Mouse (Mus musculus) liver, adult 2 months (tissue): ENCODE data around the gene Tnfsf8. TPM values are rescaled to one million over a fixed set of nuclear protein-coding genes. Genes with fewer than 3 reads are reported as not detected.

Experiments used
- DNase-seq: peaks from one replicate; pipeline ENCODE4 v3.0.0-alpha.2; 2011; ENCODE audit warnings: low read depth, low spot score; ENCODE audit errors: extremely low read depth
- H3K27ac ChIP-seq: fragments of 200-500 bp; replicated peaks from 2 replicates; pipeline ENCODE4 v1.5.1; 2012; ENCODE audit warnings: low read depth, mild to moderate bottlenecking, control low read depth, inconsistent platforms, low read length; ENCODE audit not compliant: insufficient read depth
- H3K27me3 ChIP-seq: fragments of 200-500 bp; 2 replicates; pipeline ENCODE4 v1.6.1; 2012; ENCODE audit warnings: mild to moderate bottlenecking, moderate library complexity, low read length, inconsistent platforms; ENCODE audit not compliant: control insufficient read depth, insufficient read depth
- H3K36me3 ChIP-seq: fragments of 200-500 bp; 2 replicates; pipeline ENCODE4 v1.6.1; 2012; ENCODE audit warnings: low read length, inconsistent platforms; ENCODE audit not compliant: control insufficient read depth, insufficient read depth
- H3K4me1 ChIP-seq: fragments of 200-500 bp; 2 replicates; pipeline ENCODE4 v1.6.1; 2011; ENCODE audit warnings: low read length; ENCODE audit not compliant: control insufficient read depth, insufficient read depth
- H3K4me3 ChIP-seq: fragments of 200-500 bp; 2 replicates; pipeline ENCODE4 v1.5.1; 2011; ENCODE audit warnings: low read depth, mild to moderate bottlenecking, control low read depth, low read length, moderate library complexity; ENCODE audit not compliant: insufficient read depth
- H3K79me2 ChIP-seq: fragments of 200-500 bp; 2 replicates; pipeline ENCODE4 v1.6.1; 2012; ENCODE audit warnings: inconsistent platforms, mild to moderate bottlenecking, low read length, moderate library complexity; ENCODE audit not compliant: control insufficient read depth, insufficient read depth
- H3K9ac ChIP-seq: fragments of 200-500 bp; 2 replicates; pipeline ENCODE4 v1.6.1; 2012; ENCODE audit warnings: low read depth, mild to moderate bottlenecking, control low read depth, inconsistent platforms, low read length
- CTCF ChIP-seq: fragments of 200-500 bp; IDR thresholded peaks from 2 replicates; pipeline ENCODE4 v1.5.1; 2011; ENCODE audit warnings: low read depth, low read length, control low read depth
- POLR2A ChIP-seq: fragments of 200-500 bp; IDR thresholded peaks from 2 replicates; pipeline ENCODE4 v1.6.1; 2011; ENCODE audit warnings: low read length, control low read depth; ENCODE audit not compliant: insufficient read depth; ENCODE audit errors: extremely low read depth
- WGBS: fragments of 180-500 bp; shearing (Covaris S2); methylation state at CpG from one replicate; pipeline ENCODE4 v1.1.7; 2018; 5-methylcytosine and 5-hydroxymethylcytosine counted together
- polyA plus RNA-seq: library from polyadenylated mRNA; depleted of rRNA; stranded (reverse); fragments of >200 nt; gene quantifications from 2 replicates; pipeline ENCODE4 v1.2.3, GENCODE M21; 2012
- total RNA-seq: library from RNA; depleted of rRNA; stranded (reverse); fragments of >200 nt; gene quantifications from 2 replicates; pipeline ENCODE4 v1.2.3, GENCODE M21; 2014

Gene Tnfsf8
- total and polyA plus RNA-seq, 2 experiments: 0.02 to 0.09 TPM

- TF ChIP-seq CTCF: no peak
- TF ChIP-seq POLR2A: no peak
- Histone ChIP-seq H3K4me1 (no peaks in the 10 kb centered on the region), H3K27me3 (no peaks in the 10 kb centered on the region), H3K27ac (no peak overlapping the region), H3K36me3 (no peaks in the 10 kb centered on the region), H3K9ac (no peak overlapping the region), H3K4me3 (no peak overlapping the region), H3K79me2 (no peaks in the 10 kb centered on the region)
- WGBS: 74% methylated on average over 2 of the region's 2 CpGs
- no peak for DNase-seq
Measured at GRCm38 (mm10) chr4:63850082-63850481, 11.1 kb downstream of the Tnfsf8 start.

- H3K27ac ChIP-seq: no peak overlapping the region
Measured at GRCm38 (mm10) chr4:63846881-63847597, 14.1 kb downstream of the Tnfsf8 start.

GRCm38 (mm10) chr4:63845760-63846159 is 15.4 kb downstream of the Tnfsf8 start:
- Histone ChIP-seq H3K27ac (no peak overlapping the region), H3K9ac (no peak overlapping the region), H3K27me3 (no peaks in the 10 kb centered on the region), H3K4me1 (no peaks in the 10 kb centered on the region), H3K36me3 (no peaks in the 10 kb centered on the region), H3K79me2 (no peaks in the 10 kb centered on the region), H3K4me3 (no peak overlapping the region)
- TF ChIP-seq CTCF (no peak), POLR2A (no peak)
- WGBS: 62% methylated on average over 2 of the region's 2 CpGs
- no peak for DNase-seq

More at GRCm38 (mm10) chr4:63846881-63847597, 14.1 kb downstream of the Tnfsf8 start:
- no peaks in the 10 kb centered on the region for H3K79me2 ChIP-seq
- TF ChIP-seq CTCF (no peak), POLR2A (no peak)
- no peaks in the 10 kb centered on the region for H3K27me3 ChIP-seq
- no peaks in the 10 kb centered on the region for H3K4me1 ChIP-seq
- DNase-seq: no peak
- H3K36me3 ChIP-seq: no peaks in the 10 kb centered on the region
- H3K9ac ChIP-seq: no peak overlapping the region
- 69% methylated on average over 3 of the region's 3 CpGs for WGBS
- H3K4me3 ChIP-seq: no peak overlapping the region

- Histone ChIP-seq H3K79me2 (no peaks in the 10 kb centered on the region), H3K9ac (no peak overlapping the region), H3K36me3 (no peaks in the 10 kb centered on the region), H3K4me1 (no peaks in the 10 kb centered on the region), H3K4me3 (no peak overlapping the region), H3K27me3 (no peaks in the 10 kb centered on the region), H3K27ac (no peak overlapping the region)
- DNase-seq: peak; percentile 20
- 24% methylated on average over 6 of the region's 6 CpGs for WGBS
- no peak for TF ChIP-seq POLR2A
- peak; percentile 44 for TF ChIP-seq CTCF
Measured at GRCm38 (mm10) chr4:63843924-63844323, 17.2 kb downstream of the Tnfsf8 start.

GRCm38 (mm10) chr4:63842278-63842677 is 18.9 kb downstream of the Tnfsf8 start:
- H3K27me3 ChIP-seq: peaks cover 2% of the 10 kb centered on the region; the same call in 1 of the 2 replicates
- DNase-seq: no peak
- no peak overlapping the region for H3K4me3 ChIP-seq
- no peaks in the 10 kb centered on the region for H3K36me3 ChIP-seq
- no peak overlapping the region for H3K9ac ChIP-seq
- no peaks in the 10 kb centered on the region for H3K79me2 ChIP-seq
- WGBS: 36% methylated on average over 1 of the region's 1 CpGs
- H3K27ac ChIP-seq: no peak overlapping the region
- TF ChIP-seq CTCF: no peak
- no peaks in the 10 kb centered on the region for H3K4me1 ChIP-seq

GRCm38 (mm10) chr4:63840457-63840856 is 20.7 kb downstream of the Tnfsf8 start:
- Histone ChIP-seq H3K4me3 (no peak overlapping the region), H3K36me3 (no peaks in the 10 kb centered on the region), H3K79me2 (no peaks in the 10 kb centered on the region), H3K4me1 (no peaks in the 10 kb centered on the region), H3K9ac (no peak overlapping the region), H3K27me3 (peaks cover 2% of the 10 kb centered on the region; the same call in 1 of the 2 replicates), H3K27ac (no peak overlapping the region)
- TF ChIP-seq CTCF (no peak; the same call in 1 of the 2 replicates), POLR2A (no peak)
- 47% methylated on average over 5 of the region's 5 CpGs for WGBS
- DNase-seq: no peak
